Mouse (Mus musculus): ENCODE measurements around the gene A830031A19Rik.

A830031A19Rik gene

GRCm38 (mm10) chr11:24076821-24077730 lies 2.2 kb upstream of the A830031A19Rik start:
- DNase-seq (ENCODE audit: low spot score): peak; percentile 75

GRCm38 (mm10) chr11:24076127-24076650 lies 1.3 kb upstream of the A830031A19Rik start:
- peak; percentile 81 for DNase-seq (ENCODE audit: low spot score)

- DNase-seq (ENCODE audit: low spot score): peak; percentile 41
These were observed 752 bp upstream of the A830031A19Rik start for GRCm38 (mm10) chr11:24075486-24076126.

- peak; percentile 40 for DNase-seq (ENCODE audit: low spot score)
These were observed 748 bp downstream of the A830031A19Rik start for GRCm38 (mm10) chr11:24074021-24074591.

- peak; percentile 33 for DNase-seq (ENCODE audit: low spot score)
These were observed 9.5 kb downstream of the A830031A19Rik start for GRCm38 (mm10) chr11:24065313-24065712.

GRCm38 (mm10) chr11:24064221-24064620 lies 10.6 kb downstream of the A830031A19Rik start:
- no peak for DNase-seq (ENCODE audit: low spot score)

GRCm38 (mm10) chr11:24062495-24063096 lies 12.3 kb downstream of the A830031A19Rik start:
- DNase-seq (ENCODE audit: low spot score): peak; percentile 61

- DNase-seq (ENCODE audit: low spot score): peak; percentile 51
These were observed 13.0 kb downstream of the A830031A19Rik start for GRCm38 (mm10) chr11:24061819-24062218.

- DNase-seq (ENCODE audit: low spot score): peak; percentile 71
These were observed 14.4 kb downstream of the A830031A19Rik start for GRCm38 (mm10) chr11:24060428-24060827.

- no peak for DNase-seq (ENCODE audit: low spot score)
These were observed 15.7 kb downstream of the A830031A19Rik start for GRCm38 (mm10) chr11:24059137-24059536.

GRCm38 (mm10) chr11:24052882-24053281 lies 22.0 kb downstream of the A830031A19Rik start:
- DNase-seq (ENCODE audit: low spot score): peak; percentile 45

GRCm38 (mm10) chr11:24050032-24050757 lies 24.7 kb downstream of the A830031A19Rik start:
- no peak for DNase-seq (ENCODE audit: low spot score)

GRCm38 (mm10) chr11:24049226-24050031 lies 25.4 kb downstream of the A830031A19Rik start:
- DNase-seq (ENCODE audit: low spot score): peak; percentile 87

GRCm38 (mm10) chr11:24044025-24044424 lies 30.8 kb downstream of the A830031A19Rik start:
- no peak for DNase-seq (ENCODE audit: low spot score)

- DNase-seq (ENCODE audit: low spot score): no peak
These were observed 54.1 kb downstream of the A830031A19Rik start for GRCm38 (mm10) chr11:24020760-24021159.

GRCm38 (mm10) chr11:24018783-24019182 lies 56.1 kb downstream of the A830031A19Rik start:
- DNase-seq (ENCODE audit: low spot score): no peak

GRCm38 (mm10) chr11:24016647-24017179 lies 58.1 kb downstream of the A830031A19Rik start:
- no peak for DNase-seq (ENCODE audit: low spot score)

- DNase-seq (ENCODE audit: low spot score): no peak
These were observed 58.8 kb downstream of the A830031A19Rik start for GRCm38 (mm10) chr11:24016049-24016448.

- DNase-seq (ENCODE audit: low spot score): no peak
These were observed 60.2 kb downstream of the A830031A19Rik start for GRCm38 (mm10) chr11:24014642-24015041.

GRCm38 (mm10) chr11:24012301-24012700 lies 62.6 kb downstream of the A830031A19Rik start:
- no peak for DNase-seq (ENCODE audit: low spot score)

Measured in retina, embryonic 14.5 days (tissue).